Mouse (Mus musculus): Measurements from ENCODE around the gene Acly.

Acly gene

DNA sequence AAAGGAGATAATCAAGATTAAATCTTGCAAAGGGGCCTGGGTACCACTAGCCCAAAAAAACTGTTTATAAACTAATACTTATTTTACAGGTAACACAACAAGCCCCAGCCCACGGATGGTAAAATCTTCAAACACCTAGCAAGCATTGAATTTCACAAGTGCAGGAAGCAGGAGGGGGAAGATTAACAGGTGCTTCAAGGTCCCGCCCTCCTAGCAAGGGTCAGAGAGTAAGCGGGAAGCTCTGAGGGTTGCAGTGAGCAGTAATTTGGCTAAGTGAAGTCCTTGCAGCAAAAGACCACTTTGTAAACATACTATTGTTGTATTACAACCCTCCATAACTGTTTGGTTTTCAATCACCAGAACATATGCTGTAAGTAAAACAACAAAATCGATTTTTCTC is 70.6 kb downstream of the Acly start:
- in situ Hi-C loops (cut with MboI, MseI) = no loop called here

DNA sequence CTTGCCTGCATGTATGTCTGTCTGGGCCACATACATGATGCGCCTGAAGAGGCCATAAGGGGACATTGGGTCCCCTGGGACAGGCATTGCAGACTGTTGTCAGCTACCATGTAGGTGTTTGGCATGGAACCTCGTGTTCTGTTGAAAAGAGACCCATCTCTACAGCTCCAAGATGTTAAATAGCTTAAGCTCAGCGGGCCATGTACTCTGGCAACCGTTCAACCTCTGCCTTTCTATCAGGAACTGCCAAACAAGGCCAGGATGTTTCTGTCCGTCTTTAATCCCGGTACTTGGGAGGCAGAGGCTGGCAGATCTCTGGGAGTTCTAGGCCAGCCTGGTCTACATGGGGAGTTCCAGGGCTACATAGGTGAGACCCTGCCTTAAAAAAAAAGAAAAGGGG is 85.2 kb downstream of the Acly start:
- in situ Hi-C loops (cut with MboI, MseI) = no loop called here

GRCm38 (mm10) chr11:100441797-100442196 is 86.0 kb downstream of the Acly start, which contains the start of the genes Nt5c3b and Klhl10:
TSS of gene Nt5c3b (minus strand) at chr11:100441808.
TSS of gene Klhl10 (plus strand) at chr11:100441917.
- in situ Hi-C loops (cut with MboI, MseI) = no loop called here

DNA sequence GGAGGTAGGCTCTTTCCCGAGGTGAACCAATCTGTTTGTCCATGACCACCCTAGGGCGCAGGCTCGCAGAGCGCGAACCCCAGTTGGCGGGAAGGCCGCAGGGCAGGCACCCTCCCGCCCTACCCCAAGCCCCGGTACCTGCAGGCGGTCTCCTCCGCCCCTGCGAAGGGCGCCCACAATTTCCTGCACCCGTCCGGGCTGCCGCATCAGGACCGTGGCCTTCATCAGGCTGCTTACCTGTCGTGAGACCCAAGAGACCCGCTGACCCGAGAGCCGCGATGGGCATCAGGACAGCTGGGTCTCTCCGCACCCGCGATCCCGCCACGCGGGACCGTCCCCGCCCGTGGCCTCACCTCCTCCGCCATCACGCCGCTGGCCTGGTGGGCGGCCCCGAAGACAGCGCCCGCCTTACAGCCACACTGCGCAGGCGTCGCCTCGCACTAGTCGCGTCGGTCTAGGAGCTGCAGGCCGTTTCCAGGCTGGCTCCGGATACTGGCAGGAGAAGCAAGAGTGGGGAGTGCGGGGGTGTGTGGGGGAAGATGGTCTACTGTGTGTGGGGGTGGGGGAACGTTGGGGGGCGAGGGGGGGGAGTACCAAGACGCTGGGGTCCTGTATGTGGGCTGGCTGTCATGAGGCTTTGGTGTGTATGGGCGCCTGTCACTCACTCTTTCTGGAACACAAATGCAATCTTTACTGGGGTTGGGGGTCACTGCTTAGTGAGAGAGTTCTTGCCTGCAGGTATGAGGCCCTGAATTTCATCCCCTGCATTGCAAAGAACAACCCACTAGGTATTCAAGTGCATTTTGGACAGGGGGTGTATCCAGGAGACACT is 86.9 kb downstream of the Acly start:
- in situ Hi-C loops (cut with MboI, MseI) = no loop called here

DNA sequence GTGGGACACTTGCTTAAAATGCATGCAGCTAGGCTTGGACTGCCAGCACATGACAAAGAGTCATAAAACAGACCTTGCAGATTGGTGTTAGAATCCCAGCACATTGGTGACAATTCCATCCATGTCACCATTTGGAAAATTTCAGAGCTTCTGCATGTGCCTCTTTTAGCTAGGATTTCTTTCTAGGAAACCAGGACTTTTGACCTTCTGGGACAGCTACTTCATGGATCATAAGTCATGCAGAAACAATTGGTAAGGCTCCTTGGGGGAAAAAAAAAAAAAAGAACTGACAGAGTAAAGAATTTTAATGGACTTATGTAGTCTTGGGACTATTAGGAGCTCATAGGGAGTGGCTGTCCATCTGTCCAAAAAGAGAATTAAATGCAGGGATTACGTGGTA is 89.9 kb downstream of the Acly start:
- in situ Hi-C loops (cut with MboI, MseI) = no loop called here

DNA sequence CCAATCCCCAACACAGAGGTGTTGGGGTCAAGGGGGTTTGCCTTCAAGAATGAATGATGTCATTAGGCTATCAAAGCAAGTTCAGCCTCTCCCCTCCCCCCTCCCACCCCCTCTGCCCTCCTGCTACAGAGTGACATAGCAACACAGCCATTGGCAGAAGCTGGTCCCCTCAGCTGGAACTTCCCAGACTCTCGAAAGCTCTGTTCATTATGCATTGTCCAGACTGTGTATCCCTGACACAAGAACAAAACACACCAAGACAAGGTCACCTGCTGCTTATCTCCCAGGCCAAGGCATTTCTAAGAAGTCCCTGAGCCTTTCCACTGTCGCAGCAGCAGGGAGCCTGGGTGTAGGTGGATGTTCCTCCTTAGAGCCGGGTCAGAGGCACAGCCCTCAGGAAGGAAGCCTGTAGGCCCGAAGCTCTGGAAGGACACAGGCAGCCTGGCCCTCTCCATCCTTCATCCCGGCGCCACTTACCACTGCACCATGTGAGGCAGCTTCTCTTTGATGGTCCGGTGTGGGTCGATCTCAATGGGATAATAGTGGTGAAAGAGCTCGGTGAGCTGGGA is 92.0 kb downstream of the Acly start:
- in situ Hi-C loops (cut with MboI, MseI) = no loop called here

DNA sequence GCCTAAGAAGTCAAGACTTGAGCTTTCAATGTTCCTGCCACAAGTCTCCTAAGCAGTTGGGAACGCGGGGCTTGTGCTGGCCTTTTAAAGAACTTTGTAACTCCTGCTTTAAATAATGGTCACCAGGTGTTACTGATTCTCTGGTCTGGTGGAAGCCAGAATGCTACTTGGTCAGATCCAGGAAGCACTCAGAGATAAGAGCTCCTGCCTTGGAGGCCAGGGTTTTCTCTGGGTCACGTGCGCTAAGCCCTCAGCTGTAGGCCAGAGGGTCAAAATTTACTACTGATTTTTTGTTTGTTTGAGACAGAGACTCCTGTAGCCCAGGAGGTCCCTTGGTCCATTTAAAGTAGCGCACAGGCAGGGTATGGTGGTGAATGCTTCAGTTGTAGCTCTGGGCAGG is 95.8 kb downstream of the Acly start:
- in situ Hi-C loops (cut with MboI, MseI) = no loop called here

GRCm38 (mm10) chr11:100430052-100430451 is 97.7 kb downstream of the Acly start:
- in situ Hi-C loops (cut with MboI, MseI) = no loop called here

- in situ Hi-C loops (cut with MboI, MseI) = no loop called here
These were observed 99.1 kb downstream of the Acly start for GRCm38 (mm10) chr11:100428612-100429199.

GRCm38 (mm10) chr11:100426820-100427219 is 101.0 kb downstream of the Acly start:
- in situ Hi-C loops (cut with MboI, MseI) = no loop called here

All from regulatory T cell (primary cell).